Mouse (Mus musculus): ENCODE results near the gene Gas7. TPM values are rescaled to one million over a fixed set of nuclear protein-coding genes. Genes with fewer than 3 reads are reported as not detected.

Gene Gas7
- polyA plus RNA-seq (2014; fragmentation: Illumina TruSeq; extraction: RNeasy Lipid Tissue Mini Kit (QIAGEN cat#74804); ENCODE audit: low read depth, low replicate concordance): 5.1 TPM

GRCm38 (mm10) chr11:67454874-67455526, at the start of gene Gas7:
Gene Gas7, plus strand, starts transcription at chr11:67455437.

GRCm38 (mm10) chr11:67694703-67695376, 239.6 kb downstream of the Gas7 start, which contains the start of gene Rcvrn:
Gene Rcvrn, plus strand, starts transcription at chr11:67695326.

Other genes with a start within 250 kb of the Gas7 start
- gene Myh4, start 217.4 kb upstream of the Gas7 start, polyA plus RNA-seq (2014; fragmentation: Illumina TruSeq; extraction: RNeasy Lipid Tissue Mini Kit (QIAGEN cat#74804); ENCODE audit: low read depth, low replicate concordance): not detected
- gene Myh8, start 178.3 kb upstream of the Gas7 start, polyA plus RNA-seq (2014; fragmentation: Illumina TruSeq; extraction: RNeasy Lipid Tissue Mini Kit (QIAGEN cat#74804); ENCODE audit: low read depth, low replicate concordance): 0.08 TPM
- gene Myh13, start 133.8 kb upstream of the Gas7 start, polyA plus RNA-seq (2014; fragmentation: Illumina TruSeq; extraction: RNeasy Lipid Tissue Mini Kit (QIAGEN cat#74804); ENCODE audit: low read depth, low replicate concordance): not detected
- not detected for gene Rcvrn, start 239.9 kb downstream of the Gas7 start, polyA plus RNA-seq (2014; fragmentation: Illumina TruSeq; extraction: RNeasy Lipid Tissue Mini Kit (QIAGEN cat#74804); ENCODE audit: low read depth, low replicate concordance)